Mouse (Mus musculus) right cerebral cortex, postnatal 14 days (tissue): ENCODE measurements around the gene Herc1.

Experiments used
- DNase-seq: peaks from one replicate; pipeline ENCODE4 v3.0.0; 2022

The Herc1 gene

GRCm38 (mm10) chr9:66349860-66350787 is at the start of gene Herc1:
Gene Herc1, plus strand, starts transcription at chr9:66350450.
- DNase-seq = peak; percentile 97

- no peak for DNase-seq
These were observed 45.7 kb upstream of the Herc1 start for GRCm38 (mm10) chr9:66304320-66305090.

GRCm38 (mm10) chr9:66305121-66306112 is 44.8 kb upstream of the Herc1 start:
- peak; percentile 65 for DNase-seq

- DNase-seq = no peak
These were observed 43.8 kb upstream of the Herc1 start for GRCm38 (mm10) chr9:66306414-66306813.

- no peak for DNase-seq
These were observed 42.9 kb upstream of the Herc1 start for GRCm38 (mm10) chr9:66307341-66307740.

GRCm38 (mm10) chr9:66308741-66309140 is 41.5 kb upstream of the Herc1 start:
- no peak for DNase-seq

- DNase-seq = no peak
These were observed 38.8 kb upstream of the Herc1 start for GRCm38 (mm10) chr9:66311458-66311857.

GRCm38 (mm10) chr9:66316603-66317002 is 33.6 kb upstream of the Herc1 start:
- no peak for DNase-seq

GRCm38 (mm10) chr9:66322010-66322931 is 28.0 kb upstream of the Herc1 start:
- no peak for DNase-seq

GRCm38 (mm10) chr9:66326879-66327278 is 23.4 kb upstream of the Herc1 start:
- no peak for DNase-seq

- DNase-seq = no peak
These were observed 20.8 kb upstream of the Herc1 start for GRCm38 (mm10) chr9:66329474-66329873.

GRCm38 (mm10) chr9:66330437-66330836 is 19.8 kb upstream of the Herc1 start:
- DNase-seq = no peak

GRCm38 (mm10) chr9:66331548-66331947 is 18.7 kb upstream of the Herc1 start:
- DNase-seq = no peak

- DNase-seq = no peak
These were observed 17.9 kb upstream of the Herc1 start for GRCm38 (mm10) chr9:66332393-66332792.

GRCm38 (mm10) chr9:66337280-66337679 is 13.0 kb upstream of the Herc1 start:
- no peak for DNase-seq

GRCm38 (mm10) chr9:66338005-66338782 is 12.1 kb upstream of the Herc1 start:
- no peak for DNase-seq

GRCm38 (mm10) chr9:66339714-66340113 is 10.5 kb upstream of the Herc1 start:
- no peak for DNase-seq

GRCm38 (mm10) chr9:66340394-66341094 is 9.7 kb upstream of the Herc1 start:
- no peak for DNase-seq

GRCm38 (mm10) chr9:66347405-66348035 is 2.7 kb upstream of the Herc1 start:
- DNase-seq = no peak
